Mouse (Mus musculus) frontal cortex, adult (tissue): ENCODE results near the gene Btbd35f15.
"Not testable (repeated sequence)": the region's sequence is repeated elsewhere in the genome, so short reads cannot be mapped to it uniquely, and the experiment has no call there.

ENCODE experiments used
- ATAC-seq: cut with Nextera tagmentation; 2 replicates; pipeline ENCODE4 v1.9.2; 2017; ENCODE audit warnings: mild to moderate bottlenecking, moderate library complexity, mixed read lengths; ENCODE audit not compliant: low TSS enrichment

The Btbd35f15 gene

DNA sequence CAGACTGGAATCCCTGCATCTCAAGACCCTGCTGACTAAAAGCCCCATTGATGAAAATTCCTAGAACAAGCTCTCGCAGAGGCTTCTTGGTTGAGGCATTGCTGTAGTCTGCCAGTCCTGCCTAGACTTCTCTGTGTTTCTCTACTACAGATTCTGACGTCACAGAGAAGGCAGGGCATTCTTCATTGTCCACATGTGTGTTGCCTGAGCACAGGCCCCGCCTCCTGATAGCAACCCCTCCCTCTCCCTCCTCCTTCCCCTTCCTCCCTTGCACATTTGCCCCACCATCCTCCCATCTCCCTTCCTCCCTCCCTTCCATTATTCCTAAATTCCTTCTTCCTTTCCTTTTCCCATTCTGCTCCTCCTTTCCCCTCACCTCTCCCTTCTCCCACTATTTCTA is at the start of gene Btbd35f15:
TSS of gene Btbd35f15 (minus strand) at position 101 of the 400 bp plus-strand sequence.
- not testable (repeated sequence) for ATAC-seq
